Mouse (Mus musculus): ENCODE data around the gene Dnajc5. TPM values are rescaled to one million over a fixed set of nuclear protein-coding genes. Genes with fewer than 3 reads are reported as not detected.

Gene Dnajc5
- polyA plus RNA-seq (2012; rRNA removed): 55.5 and 65.1 TPM in 2 replicates

DNA sequence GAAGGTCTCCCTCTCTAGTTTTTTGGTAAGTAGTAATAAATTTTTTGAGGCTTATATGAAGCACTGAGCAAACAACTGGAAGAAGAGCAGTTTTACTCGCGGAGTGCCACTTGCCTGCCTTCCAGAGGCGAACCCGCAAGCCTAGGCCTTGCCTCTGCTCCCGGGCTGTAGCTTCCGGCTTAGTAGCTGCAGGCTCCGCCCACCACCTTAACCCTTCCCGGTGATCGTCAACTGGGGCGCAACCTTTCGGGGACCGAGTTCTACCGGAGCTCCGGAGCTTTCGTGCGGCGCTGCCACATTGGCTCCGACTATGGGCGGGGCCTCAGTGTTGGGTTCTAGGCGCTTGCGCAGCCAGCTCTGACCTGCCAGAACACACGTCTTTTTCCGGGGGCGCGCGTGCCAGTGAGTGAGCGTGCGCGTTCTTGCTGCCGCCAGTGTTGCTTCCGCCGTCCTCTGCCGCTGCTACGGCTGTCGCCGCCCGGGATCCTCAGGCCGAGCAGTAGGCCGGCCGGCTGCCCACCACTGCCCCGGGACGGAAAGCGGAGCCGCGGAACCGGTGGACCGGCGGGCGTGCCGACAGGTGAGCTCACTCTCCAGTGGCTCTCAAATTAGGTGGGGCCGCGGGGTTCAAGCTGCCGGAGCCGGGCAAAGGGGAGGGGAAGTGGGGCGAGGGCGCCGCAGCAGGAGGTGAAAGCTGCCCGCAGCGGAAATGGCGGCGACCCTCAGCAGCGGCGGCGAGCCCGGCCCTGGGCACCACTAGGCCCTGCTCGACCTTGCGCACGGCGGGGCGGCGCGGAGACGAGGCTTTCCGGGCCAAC is at the start of gene Dnajc5:
Dnajc5 (plus strand) TSS at position 368 of the 818 bp plus-strand sequence.
- DNase-seq: peak; percentile 99
- TF ChIP-seq POLR2A (IDR thresholded peaks at IDR 0.05; ENCODE audit: low read depth, low read length): peak; percentile 72
- no peak for TF ChIP-seq CTCF (conservative IDR thresholded peaks at IDR 0.05; ENCODE audit: insufficient read depth, insufficient read length, low read depth, low read length)
- peak within 1 kb of the TSS; percentile 87 for H3K4me3 ChIP-seq (ENCODE audit: insufficient read depth, low read depth, low read length)

DNA sequence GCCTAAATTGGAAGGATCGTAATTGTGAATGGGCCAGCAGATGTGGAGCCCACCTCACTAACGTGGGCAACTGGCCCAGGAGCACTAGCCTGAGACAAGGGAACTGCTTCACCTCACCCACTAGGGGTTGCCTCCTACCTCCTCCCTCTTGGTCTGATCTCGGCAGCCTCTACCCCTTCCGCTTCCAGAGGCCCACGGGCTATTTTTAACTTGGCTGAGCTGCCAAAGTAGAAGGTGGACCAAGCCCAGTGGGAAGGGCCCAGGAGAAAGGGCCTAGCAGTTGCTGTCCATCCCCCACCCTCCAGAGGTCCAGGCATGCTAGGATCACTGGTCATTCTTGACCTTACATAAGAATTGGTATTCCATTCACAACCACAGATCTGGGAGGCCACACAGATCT is 49.0 kb upstream of the Dnajc5 start:
- Histone ChIP-seq H3K4me3 (ENCODE audit: insufficient read depth, low read depth, low read length) (no peak overlapping the region), H3K4me1 (ENCODE audit: control insufficient read depth, insufficient read depth, low read length) (no peaks in the 10 kb centered on the region), H3K36me3 (ENCODE audit: control insufficient read depth, insufficient read depth, low read length) (no peaks in the 10 kb centered on the region), H3K27me3 (replicated peaks; ENCODE audit: control insufficient read depth, insufficient read depth, low read length) (no peaks in the 10 kb centered on the region), H3K27ac (ENCODE audit: insufficient read depth, low read depth, low read length) (peak overlapping the region; percentile 78)
- 28% methylated on average over 5 of the region's 5 CpGs for WGBS
- DNase-seq: peak; percentile 84
- TF ChIP-seq CTCF (conservative IDR thresholded peaks at IDR 0.05; ENCODE audit: insufficient read depth, insufficient read length, low read depth, low read length): no peak
- TF ChIP-seq POLR2A (IDR thresholded peaks at IDR 0.05; ENCODE audit: low read depth, low read length): no peak

More for the DNA sequence above, at the start of gene Dnajc5:
- WGBS: under 1% methylated on average over 74 of the region's 74 CpGs
- Histone ChIP-seq H3K4me1 (ENCODE audit: control insufficient read depth, insufficient read depth, low read length) (peaks cover 17% of the 10 kb centered on the region), H3K27ac (ENCODE audit: insufficient read depth, low read depth, low read length) (peak within 1 kb of the TSS; percentile 93), H3K36me3 (ENCODE audit: control insufficient read depth, insufficient read depth, low read length) (no peaks in the 10 kb centered on the region; the same call in 1 of the 2 replicates), H3K27me3 (replicated peaks; ENCODE audit: control insufficient read depth, insufficient read depth, low read length) (no peaks in the 10 kb centered on the region)

DNA sequence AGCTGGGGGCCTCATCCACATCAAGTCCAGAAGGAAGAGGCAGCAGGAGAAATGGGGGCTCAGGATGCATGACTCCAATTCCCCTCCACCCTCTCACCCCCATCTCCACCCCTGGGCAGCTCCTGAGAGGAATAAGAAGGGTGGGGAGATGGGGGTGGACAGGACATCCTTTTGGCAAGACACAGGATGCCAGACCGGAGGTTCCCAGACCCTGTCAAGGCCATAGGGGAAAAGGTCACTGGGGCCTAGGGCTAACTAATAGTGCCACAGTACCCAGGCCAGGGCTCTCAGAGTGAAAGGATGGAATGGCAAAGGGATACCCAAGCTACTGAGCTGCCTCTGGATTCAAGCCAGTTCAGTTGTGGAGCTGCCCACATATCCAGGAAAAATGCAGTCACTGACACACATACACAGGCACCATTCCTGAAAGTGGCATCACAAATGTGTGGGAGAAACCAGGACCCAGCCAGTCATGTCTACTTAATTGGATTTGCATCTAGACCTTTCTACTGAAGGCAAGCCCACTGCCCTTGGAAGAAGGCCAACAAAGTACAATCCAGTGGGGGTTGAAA is 47.9 kb upstream of the Dnajc5 start:
- no peaks in the 10 kb centered on the region for H3K4me1 ChIP-seq (ENCODE audit: control insufficient read depth, insufficient read depth, low read length)
- TF ChIP-seq POLR2A (IDR thresholded peaks at IDR 0.05; ENCODE audit: low read depth, low read length) (no peak), CTCF (conservative IDR thresholded peaks at IDR 0.05; ENCODE audit: insufficient read depth, insufficient read length, low read depth, low read length) (no peak)
- H3K27me3 ChIP-seq (replicated peaks; ENCODE audit: control insufficient read depth, insufficient read depth, low read length): no peaks in the 10 kb centered on the region
- H3K4me3 ChIP-seq (ENCODE audit: insufficient read depth, low read depth, low read length): no peak overlapping the region
- no peaks in the 10 kb centered on the region for H3K36me3 ChIP-seq (ENCODE audit: control insufficient read depth, insufficient read depth, low read length)
- peak overlapping the region; percentile 72 for H3K27ac ChIP-seq (ENCODE audit: insufficient read depth, low read depth, low read length)
- DNase-seq: peak; percentile 72
- WGBS: 64% methylated on average over 1 of the region's 1 CpGs

DNA sequence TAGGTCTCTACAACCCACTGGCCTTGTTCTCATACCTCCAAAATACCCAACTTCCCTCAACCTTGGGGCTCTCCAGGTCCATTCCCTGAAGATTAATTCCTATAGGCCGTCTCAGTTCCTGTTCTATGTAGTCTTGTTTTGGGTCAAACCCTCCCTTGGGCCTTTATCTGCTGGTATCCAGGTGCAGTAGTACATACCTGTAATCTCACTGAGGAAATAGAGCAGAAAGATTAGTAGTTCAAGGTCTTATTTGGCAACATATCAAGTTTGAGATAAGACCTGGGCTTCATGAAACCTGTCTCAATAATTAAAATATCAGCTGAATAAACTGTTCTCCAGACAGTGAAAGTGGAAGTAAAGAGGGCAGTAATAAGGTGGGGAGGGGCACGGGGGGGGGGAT is 37.2 kb upstream of the Dnajc5 start:
- no peak for TF ChIP-seq CTCF (conservative IDR thresholded peaks at IDR 0.05; ENCODE audit: insufficient read depth, insufficient read length, low read depth, low read length)
- TF ChIP-seq POLR2A (IDR thresholded peaks at IDR 0.05; ENCODE audit: low read depth, low read length): no peak
- WGBS: 19% methylated on average over 2 of the region's 2 CpGs
- no peaks in the 10 kb centered on the region; the same call in 1 of the 2 replicates for H3K4me1 ChIP-seq (ENCODE audit: control insufficient read depth, insufficient read depth, low read length)
- peak overlapping the region; percentile 71 for H3K27ac ChIP-seq (ENCODE audit: insufficient read depth, low read depth, low read length)
- H3K36me3 ChIP-seq (ENCODE audit: control insufficient read depth, insufficient read depth, low read length): no peaks in the 10 kb centered on the region
- DNase-seq: no peak
- H3K27me3 ChIP-seq (replicated peaks; ENCODE audit: control insufficient read depth, insufficient read depth, low read length): no peaks in the 10 kb centered on the region
- peak overlapping the region; percentile 10 for H3K4me3 ChIP-seq (ENCODE audit: insufficient read depth, low read depth, low read length)

DNA sequence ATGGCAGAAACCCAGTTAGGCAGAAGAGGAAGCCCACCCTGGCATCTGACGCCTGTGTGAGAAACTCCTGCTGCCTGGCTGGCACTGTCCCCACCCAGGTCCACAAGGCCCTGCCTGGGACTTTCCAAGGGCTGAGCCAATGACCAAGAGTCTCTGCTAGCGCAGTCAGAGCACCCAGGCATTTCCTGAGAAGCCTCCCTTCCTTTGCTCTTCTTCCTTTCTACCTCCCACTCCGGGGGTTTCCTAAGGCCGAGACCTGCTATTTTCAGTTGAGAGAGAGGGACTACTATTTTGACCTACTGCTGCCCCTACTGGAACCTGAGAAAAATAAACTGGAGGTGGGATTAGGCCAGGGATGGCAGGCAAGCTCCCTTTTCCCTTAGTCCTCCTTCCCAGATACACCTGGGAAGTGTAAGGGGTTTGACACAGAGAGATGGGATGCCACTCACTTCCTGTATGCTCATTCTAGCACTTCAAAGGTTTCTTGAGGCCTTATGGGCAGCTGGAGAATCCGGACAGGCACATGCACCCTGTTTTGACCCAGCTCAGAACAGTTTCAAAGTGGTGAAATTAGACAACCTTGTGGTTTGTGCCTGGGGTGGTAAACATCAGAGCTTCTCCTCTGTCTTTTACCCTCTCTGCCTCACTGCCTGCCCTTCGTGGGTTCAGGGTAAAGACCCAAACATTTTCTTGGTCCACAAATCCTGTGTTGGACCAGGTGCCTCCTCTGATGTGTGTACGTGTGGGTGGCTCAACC is 36.5 kb upstream of the Dnajc5 start:
- peak; percentile 76 for DNase-seq
- Histone ChIP-seq H3K4me3 (ENCODE audit: insufficient read depth, low read depth, low read length) (no peak overlapping the region), H3K27me3 (replicated peaks; ENCODE audit: control insufficient read depth, insufficient read depth, low read length) (no peaks in the 10 kb centered on the region), H3K36me3 (ENCODE audit: control insufficient read depth, insufficient read depth, low read length) (no peaks in the 10 kb centered on the region), H3K4me1 (ENCODE audit: control insufficient read depth, insufficient read depth, low read length) (no peaks in the 10 kb centered on the region; the same call in 1 of the 2 replicates), H3K27ac (ENCODE audit: insufficient read depth, low read depth, low read length) (peak overlapping the region; percentile 49; the same call in 1 of the 2 replicates)
- TF ChIP-seq CTCF (conservative IDR thresholded peaks at IDR 0.05; ENCODE audit: insufficient read depth, insufficient read length, low read depth, low read length): peak; percentile 33
- no peak for TF ChIP-seq POLR2A (IDR thresholded peaks at IDR 0.05; ENCODE audit: low read depth, low read length)
- 37% methylated on average over 7 of the region's 7 CpGs for WGBS

DNA sequence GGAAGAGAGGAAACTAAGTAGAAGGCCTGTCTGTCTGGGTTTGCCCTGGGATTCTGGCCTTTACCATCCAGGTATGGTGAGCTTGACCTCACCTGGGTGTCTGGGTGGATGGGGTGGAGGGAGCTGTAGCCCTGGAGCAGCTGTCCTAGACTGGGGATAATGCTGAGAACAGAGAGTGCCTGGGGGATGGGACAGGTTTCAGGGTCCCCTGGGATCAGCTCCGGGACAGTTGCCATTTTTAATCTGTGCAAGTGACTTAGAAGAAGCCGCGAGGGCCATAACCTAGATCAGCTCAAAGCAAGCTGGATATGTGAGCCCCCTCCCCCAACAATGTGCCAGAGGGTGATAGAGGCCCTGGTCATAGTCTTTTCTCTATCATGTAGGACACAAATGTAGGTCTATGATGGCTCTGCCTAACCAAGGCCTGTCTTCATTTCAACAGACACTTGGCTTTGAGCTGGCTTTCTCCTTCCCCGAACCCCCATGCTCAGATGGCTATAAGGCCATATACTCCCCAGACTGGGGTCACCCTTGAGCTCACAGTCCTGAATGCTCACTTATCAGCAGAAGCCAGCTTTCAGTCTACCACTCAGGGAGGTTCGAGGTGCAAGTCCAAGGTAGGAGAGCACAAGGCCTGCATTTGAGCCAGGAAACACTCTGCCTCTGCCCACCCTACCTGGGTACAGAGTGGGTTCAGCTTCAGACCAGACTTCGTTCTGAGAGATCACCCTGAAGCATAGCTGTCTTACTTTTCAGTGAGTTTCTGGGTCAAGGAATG is 35.6 kb upstream of the Dnajc5 start:
- DNase-seq: peak; percentile 46
- WGBS: 70% methylated on average over 6 of the region's 6 CpGs
- TF ChIP-seq POLR2A (IDR thresholded peaks at IDR 0.05; ENCODE audit: low read depth, low read length): no peak
- no peak for TF ChIP-seq CTCF (conservative IDR thresholded peaks at IDR 0.05; ENCODE audit: insufficient read depth, insufficient read length, low read depth, low read length)
- no peaks in the 10 kb centered on the region for H3K27me3 ChIP-seq (replicated peaks; ENCODE audit: control insufficient read depth, insufficient read depth, low read length)
- peak overlapping the region; percentile 42; the same call in 1 of the 2 replicates for H3K27ac ChIP-seq (ENCODE audit: insufficient read depth, low read depth, low read length)
- no peaks in the 10 kb centered on the region; the same call in 1 of the 2 replicates for H3K4me1 ChIP-seq (ENCODE audit: control insufficient read depth, insufficient read depth, low read length)
- no peak overlapping the region for H3K4me3 ChIP-seq (ENCODE audit: insufficient read depth, low read depth, low read length)
- H3K36me3 ChIP-seq (ENCODE audit: control insufficient read depth, insufficient read depth, low read length): no peaks in the 10 kb centered on the region
